Mouse (Mus musculus) kidney, embryonic 16.5 days (tissue): Measurements from ENCODE around the gene Gm8220. TPM values are rescaled to one million over a fixed set of nuclear protein-coding genes. Genes with fewer than 3 reads are reported as not detected.
"Not testable (repeated sequence)": the region's sequence is repeated elsewhere in the genome, so short reads cannot be mapped to it uniquely, and the experiment has no call there.

Experiments
- ATAC-seq: fragments of 200-750 bp; cut with Nextera tagmentation; 2 replicates; pipeline ENCODE4 v1.8.0; 2017; ENCODE audit warnings: moderate TSS enrichment; ENCODE audit not compliant: low FRiP score, low TSS enrichment
- H3K27ac ChIP-seq: fragments of 300-500 bp; sonication (generic); 2 replicates; pipeline ENCODE4 v1.5.1; 2014; ENCODE audit warnings: low read length
- H3K27me3 ChIP-seq: fragments of 300-500 bp; sonication (generic); 2 replicates; pipeline ENCODE4 v1.6.1; 2014; ENCODE audit warnings: low read length, control low read depth, mixed read lengths; ENCODE audit not compliant: insufficient read depth
- H3K36me3 ChIP-seq: fragments of 300-500 bp; sonication (generic); 2 replicates; pipeline ENCODE4 v1.6.1; 2014; ENCODE audit warnings: low read length, control low read depth, mixed read lengths; ENCODE audit not compliant: insufficient read depth
- H3K4me1 ChIP-seq: fragments of 300-500 bp; sonication (generic); 2 replicates; pipeline ENCODE4 v1.6.1; 2014; ENCODE audit warnings: low read length, control low read depth, mixed read lengths; ENCODE audit not compliant: insufficient read depth
- H3K4me2 ChIP-seq: fragments of 300-500 bp; sonication (generic); replicated peaks from 2 replicates; pipeline ENCODE4 v1.6.1; 2014; ENCODE audit warnings: low read depth, low read length
- H3K4me3 ChIP-seq: fragments of 300-500 bp; sonication (generic); 2 replicates; pipeline ENCODE4 v1.5.1; 2014; ENCODE audit warnings: mild to moderate bottlenecking, low read length
- H3K9ac ChIP-seq: fragments of 300-500 bp; sonication (generic); replicated peaks from 2 replicates; pipeline ENCODE4 v1.6.1; 2014; ENCODE audit warnings: low read length
- H3K9me3 ChIP-seq: fragments of 300-500 bp; sonication (generic); 2 replicates; pipeline ENCODE4 v1.6.1; 2016; ENCODE audit warnings: low read length, control low read depth
- WGBS: fragments of 180-500 bp; shearing (Covaris S2); extraction: QIAGEN DNeasy Blood & Tissue Kit; methylation state at CpG from one replicate; pipeline ENCODE4 v1.1.7; 2014; 5-methylcytosine and 5-hydroxymethylcytosine counted together
- polyA plus RNA-seq: library from polyadenylated mRNA; unstranded; fragments of >200 nt; fragmentation: Nextera tagmentation; extraction: Ambion mirVana; gene quantifications from 2 replicates; pipeline ENCODE4 v1.2.1, GENCODE M21; 2015

Gm8220 gene
- polyA plus RNA-seq: not detected in 2 replicates

GRCm38 (mm10) chr14:44285280-44285679 lies at the start of gene Gm8220:
Gene Gm8220, plus strand, starts transcription at chr14:44285580.
- not testable (repeated sequence) for H3K4me3 ChIP-seq, H3K27ac ChIP-seq, H3K9me3 ChIP-seq, ATAC-seq, H3K9ac ChIP-seq, H3K4me2 ChIP-seq, H3K36me3 ChIP-seq, H3K4me1 ChIP-seq, H3K27me3 ChIP-seq
- 88% methylated on average over 2 of the region's 2 CpGs for WGBS

- no peaks in the 10 kb centered on the region for H3K36me3 ChIP-seq
- H3K4me2 ChIP-seq: no peak overlapping the region
- no peak overlapping the region for H3K4me3 ChIP-seq
- peaks cover 3% of the 10 kb centered on the region; the same call in 1 of the 2 replicates for H3K9me3 ChIP-seq
- H3K9ac ChIP-seq: no peak overlapping the region
- no peak for ATAC-seq
- H3K27me3 ChIP-seq: no peaks in the 10 kb centered on the region
- 84% methylated on average over 16 of the region's 16 CpGs for WGBS
- H3K27ac ChIP-seq: no peak overlapping the region
- H3K4me1 ChIP-seq: no peaks in the 10 kb centered on the region
These were observed 37.3 kb upstream of the Gm8220 start for GRCm38 (mm10) chr14:44248039-44248438.

- H3K4me2 ChIP-seq, H3K36me3 ChIP-seq, H3K4me1 ChIP-seq, H3K9me3 ChIP-seq, H3K4me3 ChIP-seq, H3K9ac ChIP-seq, H3K27me3 ChIP-seq, ATAC-seq, H3K27ac ChIP-seq: not testable (repeated sequence)
- WGBS: 75% methylated on average over 3 of the region's 4 CpGs
These were observed 26.7 kb downstream of the Gm8220 start for GRCm38 (mm10) chr14:44312049-44312448.

- no CpG with 5 or more reads among the region's 2 CpGs for WGBS
- not testable (repeated sequence) for H3K9me3 ChIP-seq, H3K4me2 ChIP-seq, H3K4me3 ChIP-seq, H3K27ac ChIP-seq, H3K27me3 ChIP-seq, H3K4me1 ChIP-seq, H3K9ac ChIP-seq, ATAC-seq, H3K36me3 ChIP-seq
These were observed 53.1 kb downstream of the Gm8220 start, which contains the start of gene Gm5930 for GRCm38 (mm10) chr14:44338484-44338883. Gene Gm5930, minus strand, starts transcription at chr14:44338584.

Other genes with a start within 250 kb of the Gm8220 start
- 0.46 TPM in 1 of 2 replicates, not detected in the other for gene Ear2, start 182.9 kb upstream of the Gm8220 start, polyA plus RNA-seq
- not detected in 2 replicates for gene Gm3327, start 161.7 kb upstream of the Gm8220 start, polyA plus RNA-seq
- gene Gm8212, start 87.9 kb upstream of the Gm8220 start, polyA plus RNA-seq: not detected in 2 replicates
- gene 4930503E14Rik, start 72.3 kb upstream of the Gm8220 start, polyA plus RNA-seq: not detected in 2 replicates
- not detected in 2 replicates for gene Gm5930, start 53.0 kb downstream of the Gm8220 start, polyA plus RNA-seq
- not detected in 2 replicates for gene Gm8229, start 79.8 kb downstream of the Gm8220 start, polyA plus RNA-seq
- gene Gm3371, start 125.1 kb downstream of the Gm8220 start, polyA plus RNA-seq: not detected in 2 replicates
- gene Gm8232, start 148.1 kb downstream of the Gm8220 start, polyA plus RNA-seq: not detected in 2 replicates
- not detected in 2 replicates for gene BC061237, start 206.9 kb downstream of the Gm8220 start, polyA plus RNA-seq
- not detected in 2 replicates for gene Gm17093, start 232.7 kb downstream of the Gm8220 start, polyA plus RNA-seq